Mouse (Mus musculus): Measurements from ENCODE around the gene Lrmda.

GRCm38 (mm10) chr14:22240315-22240714, 220.8 kb downstream of the Lrmda start:
- TF ChIP-seq CTCF (IDR thresholded peaks at IDR 0.05; ENCODE audit: low read depth) (no peak), EP300 (IDR thresholded peaks at IDR 0.05; ENCODE audit: low read depth) (no peak)

Data from heart, postnatal 0 days (tissue).